Mouse (Mus musculus) forebrain, embryonic 11.5 days (tissue): ENCODE measurements at regions not wholly inside any gene's neighbourhood (a gene's known extent, or its start where the extent isn't known, plus 50 kb on each side); places are given as distances from the start of the nearest gene placed in this dataset.
"Not testable (repeated sequence)": the region's sequence is repeated elsewhere in the genome, so short reads cannot be mapped to it uniquely, and the experiment has no call there.

Source experiments
- ATAC-seq: fragments of 200-750 bp; cut with Nextera tagmentation; replicated peaks from 2 replicates; pipeline ENCODE4 v1.8.0; 2017; ENCODE audit warnings: moderate TSS enrichment; ENCODE audit not compliant: low FRiP score
- DNase-seq: peaks from one replicate; pipeline ENCODE4 v3.0.0-alpha.2; 2017; ENCODE audit warnings: low spot score
- H3K27ac ChIP-seq: fragments of 300-500 bp; sonication (generic); 2 replicates; pipeline ENCODE4 v1.5.1; 2014; ENCODE audit warnings: low read depth, low read length
- H3K27me3 ChIP-seq: fragments of 300-500 bp; sonication (generic); 2 replicates; pipeline ENCODE4 v1.6.1; 2014; ENCODE audit warnings: mild to moderate bottlenecking, low read length, mixed read lengths; ENCODE audit not compliant: control insufficient read depth, insufficient read depth
- H3K36me3 ChIP-seq: fragments of 300-500 bp; sonication (generic); 2 replicates; pipeline ENCODE4 v1.6.1; 2014; ENCODE audit warnings: mild to moderate bottlenecking, low read length, moderate library complexity, mixed read lengths; ENCODE audit not compliant: control insufficient read depth, insufficient read depth
- H3K4me1 ChIP-seq: fragments of 300-500 bp; sonication (generic); replicated peaks from 2 replicates; pipeline ENCODE4 v1.6.1; 2014; ENCODE audit warnings: low read length, mixed read lengths; ENCODE audit not compliant: control insufficient read depth, insufficient read depth
- H3K4me2 ChIP-seq: fragments of 300-500 bp; sonication (generic); 2 replicates; pipeline ENCODE4 v1.6.1; 2014; ENCODE audit warnings: low read depth, mild to moderate bottlenecking, low read length, moderate library complexity, mixed read lengths; ENCODE audit not compliant: severe bottlenecking
- H3K4me3 ChIP-seq: fragments of 300-500 bp; sonication (generic); 2 replicates; pipeline ENCODE4 v1.5.1; 2014; ENCODE audit warnings: low read depth, low read length
- H3K9ac ChIP-seq: fragments of 300-500 bp; sonication (generic); 2 replicates; pipeline ENCODE4 v1.6.1; 2014; ENCODE audit warnings: low read length
- H3K9me3 ChIP-seq: fragments of 300-500 bp; sonication (generic); 2 replicates; pipeline ENCODE4 v1.6.1; 2016; ENCODE audit warnings: low read length, mixed read lengths; ENCODE audit not compliant: control insufficient read depth
- WGBS: fragments of 180-500 bp; shearing (Covaris S2); extraction: QIAGEN DNeasy Blood & Tissue Kit; methylation state at CpG from one replicate; pipeline ENCODE4 v1.1.7; 2014; 5-methylcytosine and 5-hydroxymethylcytosine counted together

DNA sequence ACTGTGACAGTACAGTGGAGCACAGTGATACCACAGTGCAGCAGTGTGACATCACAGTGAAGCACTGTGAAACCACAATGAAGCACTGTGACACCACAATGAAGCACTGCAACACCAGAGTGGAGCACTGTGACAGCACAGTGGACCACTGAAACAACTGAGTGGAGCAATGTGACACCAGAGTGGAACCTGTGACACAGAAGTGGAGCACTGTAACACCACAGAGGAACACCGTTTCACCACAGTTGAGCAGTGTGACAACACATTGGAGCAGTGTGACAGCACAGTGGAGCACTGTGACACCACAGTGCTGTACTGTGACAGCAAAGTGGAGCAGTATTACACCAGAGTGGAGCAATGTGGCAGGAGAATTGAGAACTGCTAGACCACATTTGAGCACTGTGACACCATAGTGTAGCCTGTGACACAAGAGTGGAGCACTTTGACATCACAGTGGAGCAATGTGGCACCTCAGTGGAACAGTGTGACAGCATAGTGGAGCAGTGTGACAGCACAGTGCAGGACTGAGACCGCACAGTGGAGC lies 107.5 kb upstream of the Vmn1r2 start:
- Histone ChIP-seq H3K4me3 (no peak overlapping the region), H3K9ac (no peak overlapping the region), H3K9me3 (peaks cover 64% of the 10 kb centered on the region), H3K4me1 (no peaks in the 10 kb centered on the region), H3K36me3 (no peaks in the 10 kb centered on the region), H3K27me3 (no peaks in the 10 kb centered on the region), H3K4me2 (no peak overlapping the region), H3K27ac (no peak overlapping the region)
- DNase-seq (no peak), ATAC-seq (no peak)
- 55% methylated on average over 2 of the region's 2 CpGs for WGBS

DNA sequence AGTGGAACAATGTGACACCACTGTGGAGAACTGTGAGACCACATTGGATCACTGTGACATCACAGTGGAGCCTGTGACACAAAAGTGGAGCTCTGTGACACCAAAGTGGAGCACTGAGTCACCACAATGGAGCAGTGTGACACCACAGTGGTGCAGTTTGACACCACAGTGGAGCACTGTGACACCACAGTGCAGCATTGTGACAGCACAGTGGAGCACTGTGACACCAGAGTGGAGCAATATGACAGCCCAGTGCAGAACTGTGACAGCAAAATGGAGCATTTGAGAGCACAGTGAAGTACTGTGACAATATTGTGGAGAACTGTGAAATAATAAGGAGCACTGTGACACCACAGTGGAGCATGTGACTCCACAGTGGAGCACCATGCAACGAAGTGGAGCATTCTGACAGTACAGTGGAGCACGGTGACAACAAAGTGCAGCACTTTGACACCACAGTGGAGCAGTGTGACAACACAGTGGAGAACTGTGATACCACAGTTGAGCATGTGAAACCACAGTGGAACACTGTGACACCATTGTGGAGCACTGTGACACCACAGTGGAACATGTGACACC lies 105.0 kb upstream of the Vmn1r2 start:
- H3K9me3 ChIP-seq, result peaks cover 71% of the 10 kb centered on the region
- H3K9ac ChIP-seq, result no peak overlapping the region
- WGBS, result 75% methylated on average over 2 of the region's 2 CpGs
- H3K27me3 ChIP-seq, result no peaks in the 10 kb centered on the region
- no peak overlapping the region for H3K4me2 ChIP-seq
- H3K4me3 ChIP-seq, result no peak overlapping the region
- no peak overlapping the region for H3K27ac ChIP-seq
- H3K4me1 ChIP-seq, result no peaks in the 10 kb centered on the region
- no peaks in the 10 kb centered on the region for H3K36me3 ChIP-seq
- DNase-seq (peak; percentile 43), ATAC-seq (no peak)

DNA sequence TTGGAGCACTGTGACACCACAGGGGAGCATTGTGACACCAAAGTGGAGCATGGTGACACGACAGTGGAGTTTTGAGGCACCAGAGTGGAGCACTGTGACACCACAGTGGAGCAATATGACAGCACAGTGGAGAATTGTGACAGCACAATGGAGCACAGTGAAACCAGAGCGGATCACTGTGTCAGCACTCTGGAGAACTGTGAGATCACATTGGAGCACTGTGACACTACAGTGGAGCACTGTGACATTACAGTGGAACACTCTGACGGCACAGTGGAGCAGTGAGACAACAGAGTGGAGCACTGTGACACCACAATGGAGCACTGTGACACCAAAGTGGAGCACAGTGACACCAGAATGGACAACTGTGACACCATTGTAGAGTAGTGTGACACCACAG lies 103.2 kb upstream of the Vmn1r2 start:
- ATAC-seq (no peak), DNase-seq (peak; percentile 41)
- Histone ChIP-seq H3K27ac (no peak overlapping the region), H3K9ac (no peak overlapping the region), H3K4me3 (no peak overlapping the region), H3K27me3 (no peaks in the 10 kb centered on the region), H3K4me1 (no peaks in the 10 kb centered on the region), H3K9me3 (peaks cover 82% of the 10 kb centered on the region), H3K36me3 (no peaks in the 10 kb centered on the region; the same call in 1 of the 2 replicates), H3K4me2 (no peak overlapping the region)
- 58% methylated on average over 3 of the region's 3 CpGs for WGBS

DNA sequence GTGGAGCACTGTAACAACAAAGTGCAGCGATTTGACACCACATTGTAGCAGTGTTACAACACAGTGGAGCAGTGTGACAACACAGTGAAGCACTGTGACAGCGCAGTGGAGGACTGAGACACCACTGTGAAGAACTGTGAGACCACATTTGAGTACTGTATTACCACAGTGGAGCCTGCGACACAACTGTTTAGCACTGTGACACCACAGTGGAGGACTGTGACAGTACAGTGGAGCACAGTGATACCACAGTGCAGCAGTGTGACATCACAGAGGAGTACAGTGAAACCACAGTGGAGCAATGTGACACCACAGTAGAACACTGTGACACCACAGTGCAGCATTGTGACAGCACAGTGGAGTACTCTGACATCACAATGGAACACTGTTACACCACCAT lies 102.5 kb upstream of the Vmn1r2 start:
- Histone ChIP-seq H3K27me3 (no peaks in the 10 kb centered on the region), H3K9ac (no peak overlapping the region), H3K4me2 (no peak overlapping the region), H3K9me3 (peaks cover 82% of the 10 kb centered on the region), H3K27ac (no peak overlapping the region), H3K4me3 (no peak overlapping the region), H3K4me1 (no peaks in the 10 kb centered on the region), H3K36me3 (no peaks in the 10 kb centered on the region; the same call in 1 of the 2 replicates)
- peak; percentile 45 for DNase-seq
- no peak for ATAC-seq
- WGBS, result 32% methylated on average over 3 of the region's 3 CpGs

DNA sequence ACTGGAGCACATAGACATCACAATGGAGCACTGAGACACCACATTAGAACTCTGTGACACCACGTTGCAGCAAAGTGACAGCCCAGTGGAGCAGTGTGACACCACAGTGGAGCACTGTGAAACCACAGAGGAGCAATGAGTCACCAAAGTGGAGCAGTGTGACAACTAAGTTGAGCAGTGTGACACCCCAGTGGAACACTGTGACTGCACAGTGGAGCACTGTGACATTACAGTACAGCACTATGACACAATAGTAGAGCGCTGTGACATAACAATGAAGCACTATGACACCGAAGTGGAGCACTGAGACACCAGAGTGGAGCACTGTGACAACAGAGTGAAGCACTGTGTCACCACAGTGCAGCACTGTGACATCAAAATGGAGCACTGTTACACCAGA lies 101.8 kb upstream of the Vmn1r2 start:
- ATAC-seq, result not testable (repeated sequence)
- WGBS, result 78% methylated on average over 3 of the region's 3 CpGs

DNA sequence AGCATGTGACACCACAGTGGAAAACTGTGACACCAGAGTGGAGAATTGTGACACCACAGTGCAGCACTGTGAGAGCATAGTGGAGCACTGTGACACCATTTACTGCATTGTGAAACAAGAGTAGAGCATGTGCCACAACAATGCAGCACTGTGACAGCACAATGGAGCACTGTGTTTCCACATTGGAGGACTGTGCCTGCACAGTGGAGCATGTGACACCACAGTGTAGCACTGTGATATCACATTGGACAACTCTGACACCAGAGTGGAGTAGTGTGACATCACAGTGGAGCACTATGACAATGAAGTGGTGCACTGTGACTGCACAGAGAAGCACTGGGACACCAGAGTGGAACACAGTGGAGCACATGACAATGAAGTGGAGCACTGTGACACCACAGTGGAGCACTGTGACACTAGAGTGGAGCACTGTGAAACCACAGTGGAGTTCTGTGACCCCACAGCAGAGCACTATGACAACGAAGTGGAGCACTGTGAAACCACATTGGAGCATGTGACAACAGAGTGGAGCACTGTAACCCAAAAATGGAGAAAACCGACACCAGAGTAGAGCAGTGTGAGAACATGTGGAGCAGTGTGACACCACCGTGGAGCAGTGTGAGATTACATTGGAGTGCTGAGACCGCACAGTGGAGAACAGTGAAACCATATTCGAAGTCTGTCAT lies 100.9 kb upstream of the Vmn1r2 start:
- WGBS, result 81% methylated on average over 5 of the region's 5 CpGs

More for the DNA sequence above, 101.8 kb upstream of the Vmn1r2 start:
- not testable (repeated sequence) for H3K27me3 ChIP-seq, H3K9ac ChIP-seq, H3K4me1 ChIP-seq, DNase-seq, H3K4me2 ChIP-seq, H3K36me3 ChIP-seq, H3K4me3 ChIP-seq, H3K27ac ChIP-seq
- H3K9me3 ChIP-seq, result peaks cover 82% of the 10 kb centered on the region

DNA sequence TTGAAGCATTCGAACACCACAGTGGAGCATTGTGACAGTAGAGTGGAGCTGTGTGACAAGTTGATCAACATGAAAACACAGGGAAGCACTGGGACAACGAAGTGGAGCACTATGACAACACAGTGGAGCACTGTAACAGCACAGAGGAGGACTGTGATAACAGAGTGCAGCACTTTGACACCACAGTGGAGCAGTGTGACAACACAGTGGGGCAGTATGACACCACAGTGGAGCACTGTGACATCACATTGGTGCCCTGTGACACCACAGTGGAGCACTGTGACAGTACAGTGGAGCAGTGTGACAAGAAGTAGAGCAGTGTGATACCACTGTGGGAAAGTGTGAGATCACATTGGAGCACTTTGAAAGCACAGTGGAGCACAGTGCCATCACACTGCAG lies 99.9 kb upstream of the Vmn1r2 start:
- H3K27me3 ChIP-seq, result no peaks in the 10 kb centered on the region
- H3K9me3 ChIP-seq, result peaks cover 82% of the 10 kb centered on the region
- no peaks in the 10 kb centered on the region; the same call in 1 of the 2 replicates for H3K36me3 ChIP-seq
- no peaks in the 10 kb centered on the region for H3K4me1 ChIP-seq
- H3K4me3 ChIP-seq, result no peak overlapping the region
- H3K9ac ChIP-seq, result no peak overlapping the region
- WGBS, result 56% methylated on average over 2 of the region's 2 CpGs
- no peak overlapping the region for H3K27ac ChIP-seq
- peak; percentile 7; the same call in 1 of the 2 replicates for ATAC-seq
- DNase-seq, result peak; percentile 42
- H3K4me2 ChIP-seq, result no peak overlapping the region

More for the DNA sequence above, 100.9 kb upstream of the Vmn1r2 start:
- no peaks in the 10 kb centered on the region; the same call in 1 of the 2 replicates for H3K36me3 ChIP-seq
- H3K9me3 ChIP-seq, result peaks cover 86% of the 10 kb centered on the region
- H3K4me2 ChIP-seq, result no peak overlapping the region
- H3K4me3 ChIP-seq, result no peak overlapping the region
- H3K27ac ChIP-seq, result no peak overlapping the region
- no peaks in the 10 kb centered on the region for H3K27me3 ChIP-seq
- no peak overlapping the region for H3K9ac ChIP-seq
- ATAC-seq (no peak), DNase-seq (peak; percentile 46)
- no peaks in the 10 kb centered on the region for H3K4me1 ChIP-seq

DNA sequence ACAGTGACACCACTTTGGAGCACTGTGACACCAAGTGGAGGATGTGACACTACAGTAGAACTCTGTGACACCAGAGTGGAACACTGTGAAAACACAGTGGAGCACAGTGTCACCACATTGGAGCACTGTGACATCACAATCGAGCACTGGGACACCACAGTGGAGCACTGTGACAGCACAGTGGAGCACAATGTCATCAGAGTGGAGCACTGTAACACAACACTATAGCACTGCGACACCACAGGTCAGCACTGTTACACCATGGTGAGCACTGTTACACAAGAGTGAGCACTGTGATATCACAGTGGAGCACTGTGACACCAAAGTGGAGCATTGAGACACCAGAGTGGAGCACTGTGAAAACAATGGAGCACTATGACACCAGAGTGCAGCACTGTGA lies 99.5 kb upstream of the Vmn1r2 start:
- no peak overlapping the region for H3K4me3 ChIP-seq
- no peak overlapping the region for H3K9ac ChIP-seq
- DNase-seq (peak; percentile 53), ATAC-seq (peak; percentile 64)
- H3K4me2 ChIP-seq, result no peak overlapping the region
- H3K27me3 ChIP-seq, result no peaks in the 10 kb centered on the region
- H3K9me3 ChIP-seq, result peaks cover 81% of the 10 kb centered on the region
- H3K4me1 ChIP-seq, result no peaks in the 10 kb centered on the region
- H3K36me3 ChIP-seq, result no peaks in the 10 kb centered on the region; the same call in 1 of the 2 replicates
- WGBS, result 36% methylated on average over 2 of the region's 2 CpGs
- H3K27ac ChIP-seq, result no peak overlapping the region
